16 mouse cellular contexts compared by ENCODE assay signal in genomic region chr9:112074872-112075271, GRCm38 (mm10).
DNase-seq lines count a peak whose midpoint lies in the region; ATAC-seq and TF ChIP-seq lines count a peak whose summit lies in the region.
"Had no signal": no experiment of that assay in that cellular context is flagged by ENCODE, and none has a peak within 500 bp of the region (broad histone marks: within the 10 kb centered on the region; RNA-seq: fewer than 3 reads in every experiment).

No protein-coding gene starts in this region.

- no peak; the same call in 1 of the 2 replicates for ATAC-seq in forebrain, embryonic 15.5 days (replicated peaks)
- no peak for ATAC-seq in intestine, embryonic 16.5 days
- ATAC-seq: inflammation-experienced regulatory T-cells, adult 6 months had no signal

- no peak for TF ChIP-seq POLR2A in olfactory bulb, adult 2 months (IDR thresholded peaks at IDR 0.05; ENCODE audit: insufficient read depth, low read depth, low read length)

- no peak for TF ChIP-seq CTCF in olfactory bulb, adult 2 months (IDR thresholded peaks at IDR 0.05; ENCODE audit: insufficient read depth, low read depth, low read length)

- no peaks in the 10 kb centered on the region for H3K27me3 ChIP-seq in forebrain, embryonic 15.5 days
- no peaks in the 10 kb centered on the region for H3K27me3 ChIP-seq in intestine, embryonic 16.5 days (replicated peaks; ENCODE audit: control insufficient read depth, insufficient read depth, low read length)
- H3K27me3 ChIP-seq: heart, embryonic 15.5 days; limb, embryonic 12.5 days; neural tube, embryonic 12.5 days had no signal

- peaks cover 19% of the 10 kb centered on the region for H3K4me1 ChIP-seq in forebrain, embryonic 15.5 days
- peaks cover 14% of the 10 kb centered on the region for H3K4me1 ChIP-seq in olfactory bulb, adult 2 months (ENCODE audit: control insufficient read depth, insufficient read depth, low read length)
- no peaks in the 10 kb centered on the region for H3K4me1 ChIP-seq in intestine, embryonic 16.5 days (ENCODE audit: control insufficient read depth, insufficient read depth, low read length)
- H3K4me1 ChIP-seq: limb, embryonic 12.5 days had no signal

- H3K4me3 ChIP-seq in forebrain, embryonic 15.5 days, result no peak overlapping the region
- H3K4me3 ChIP-seq in olfactory bulb, adult 2 months (ENCODE audit: insufficient read depth, low read depth, low read length), result no peak overlapping the region
- H3K4me3 ChIP-seq in intestine, embryonic 16.5 days (ENCODE audit: low read length), result no peak overlapping the region
- H3K4me3 ChIP-seq: heart, embryonic 15.5 days; limb, embryonic 12.5 days; neural tube, embryonic 12.5 days had no signal

- H3K27ac ChIP-seq in forebrain, embryonic 15.5 days (replicated peaks), result peak overlapping the region; percentile 41
- H3K27ac ChIP-seq in olfactory bulb, adult 2 months (ENCODE audit: insufficient read depth, low read depth, low read length), result peak overlapping the region; percentile 52
- H3K27ac ChIP-seq in intestine, embryonic 16.5 days (ENCODE audit: low read length), result no peak overlapping the region
- H3K27ac ChIP-seq: heart, embryonic 15.5 days; kidney, postnatal 0 days; limb, embryonic 12.5 days; neural tube, embryonic 12.5 days had no signal

- WGBS in forebrain, embryonic 15.5 days, result 14% methylated on average over 5 of the region's 5 CpGs
- 27% methylated on average over 5 of the region's 5 CpGs for WGBS in olfactory bulb, adult 2 months
- WGBS in intestine, embryonic 16.5 days, result 42% methylated on average over 5 of the region's 5 CpGs

- no peaks in the 10 kb centered on the region for H3K9me3 ChIP-seq in forebrain, embryonic 15.5 days
- no peaks in the 10 kb centered on the region for H3K9me3 ChIP-seq in intestine, embryonic 16.5 days (ENCODE audit: control insufficient read depth, low read length)
- H3K9me3 ChIP-seq: heart, embryonic 15.5 days; limb, embryonic 12.5 days; neural tube, embryonic 12.5 days had no signal

- DNase-seq in embryo, embryonic 10 days (ENCODE audit: low spot score), result peak; percentile 15
- no peak for DNase-seq in embryo, embryonic 9.5 days (ENCODE audit: extremely low spot score)
- DNase-seq in mesoderm, embryonic 11.5 days (ENCODE audit: low read depth, low spot score), result peak; percentile 24
- DNase-seq in adrenal gland, postnatal 25 days, result no peak
- DNase-seq in lung, postnatal 10 days, result no peak
- DNase-seq: adrenal gland, adult 8-10 months; gastrocnemius, postnatal 36 days; right cerebral cortex, postnatal 25 days had no signal

- no peak overlapping the region for H3K9ac ChIP-seq in forebrain, embryonic 15.5 days (replicated peaks)
- no peak overlapping the region for H3K9ac ChIP-seq in intestine, embryonic 16.5 days (ENCODE audit: low read depth, low read length)
- H3K9ac ChIP-seq: heart, embryonic 15.5 days; limb, embryonic 12.5 days; neural tube, embryonic 12.5 days had no signal

- no peak overlapping the region for H3K4me2 ChIP-seq in forebrain, embryonic 15.5 days (replicated peaks)
- H3K4me2 ChIP-seq in intestine, embryonic 16.5 days (ENCODE audit: low read depth, low read length), result no peak overlapping the region
- H3K4me2 ChIP-seq: heart, embryonic 15.5 days; limb, embryonic 12.5 days; neural tube, embryonic 12.5 days had no signal

- no peaks in the 10 kb centered on the region for H3K36me3 ChIP-seq in forebrain, embryonic 15.5 days
- H3K36me3 ChIP-seq in intestine, embryonic 16.5 days (ENCODE audit: control insufficient read depth, insufficient read depth, low read length), result no peaks in the 10 kb centered on the region
- H3K36me3 ChIP-seq: heart, embryonic 15.5 days; limb, embryonic 12.5 days; neural tube, embryonic 12.5 days had no signal

Comparison
In these comparisons a context has a peak if more than half of its experiments do, and no peak if none do; other contexts are left out.
1. DNase-seq: peak in embryo, embryonic 10 days (single experiment) and mesoderm, embryonic 11.5 days (single experiment); none in embryo, embryonic 9.5 days (single experiment), adrenal gland, postnatal 25 days (single experiment) and lung, postnatal 10 days (single experiment).